Mouse (Mus musculus) 3134 (cell line): ENCODE measurements around the gene Olfr1364.

Experiments
- DNase-seq: peaks from one replicate; pipeline ENCODE4 v3.0.0-alpha.2; 2011; ENCODE audit warnings: low spot score; ENCODE audit not compliant: insufficient read length; ENCODE audit errors: extremely low read depth

Gene Olfr1364

GRCm38 (mm10) chr13:21581659-21582058, at the start of gene Olfr1364:
TSS of gene Olfr1364 (minus strand) at chr13:21581759.
- DNase-seq: no peak

GRCm38 (mm10) chr13:21613922-21614321, 32.4 kb upstream of the Olfr1364 start, which contains the start of gene Olfr1362:
TSS of gene Olfr1362 (minus strand) at chr13:21614022.
- DNase-seq: no peak

GRCm38 (mm10) chr13:21591618-21592017, 10.1 kb upstream of the Olfr1364 start:
- no peak for DNase-seq

GRCm38 (mm10) chr13:21559793-21560192, 21.8 kb downstream of the Olfr1364 start, which contains the start of gene Olfr1535:
TSS of gene Olfr1535 (minus strand) at chr13:21559893.
- DNase-seq: no peak

GRCm38 (mm10) chr13:21550416-21551110, 31.0 kb downstream of the Olfr1364 start:
- DNase-seq: no peak

- no peak for DNase-seq
Observed at GRCm38 (mm10) chr13:21549487-21549886, 32.1 kb downstream of the Olfr1364 start.

GRCm38 (mm10) chr13:21542708-21543107, 38.9 kb downstream of the Olfr1364 start, which contains the start of gene Olfr1366:
TSS of gene Olfr1366 (minus strand) at chr13:21542808.
- no peak for DNase-seq

- DNase-seq: peak; percentile 87
Observed at GRCm38 (mm10) chr13:21530781-21531201, 50.8 kb downstream of the Olfr1364 start, which contains the start of gene Zkscan8. TSS of gene Zkscan8 (minus strand) at chr13:21531120.

- DNase-seq: peak; percentile 13
Observed at GRCm38 (mm10) chr13:21530136-21530535, 51.4 kb downstream of the Olfr1364 start.
